Mouse (Mus musculus) brain, embryonic 14.5 days (tissue): ENCODE results near the gene Kxd1.

Experiments
- CTCF ChIP-seq: fragments of 200-500 bp; IDR thresholded peaks from 2 replicates; pipeline ENCODE4 v1.5.1; 2012; ENCODE audit warnings: inconsistent platforms, mild to moderate bottlenecking, moderate library complexity, borderline replicate concordance; ENCODE audit not compliant: insufficient read depth, insufficient read length; ENCODE audit errors: extremely low read depth
- POLR2A ChIP-seq: fragments of 200-500 bp; IDR thresholded peaks from 2 replicates; pipeline ENCODE4 v1.6.1; 2012; ENCODE audit warnings: mild to moderate bottlenecking, inconsistent platforms, borderline replicate concordance; ENCODE audit not compliant: poor library complexity, insufficient read depth, insufficient read length, severe bottlenecking; ENCODE audit errors: extremely low read depth

DNA sequence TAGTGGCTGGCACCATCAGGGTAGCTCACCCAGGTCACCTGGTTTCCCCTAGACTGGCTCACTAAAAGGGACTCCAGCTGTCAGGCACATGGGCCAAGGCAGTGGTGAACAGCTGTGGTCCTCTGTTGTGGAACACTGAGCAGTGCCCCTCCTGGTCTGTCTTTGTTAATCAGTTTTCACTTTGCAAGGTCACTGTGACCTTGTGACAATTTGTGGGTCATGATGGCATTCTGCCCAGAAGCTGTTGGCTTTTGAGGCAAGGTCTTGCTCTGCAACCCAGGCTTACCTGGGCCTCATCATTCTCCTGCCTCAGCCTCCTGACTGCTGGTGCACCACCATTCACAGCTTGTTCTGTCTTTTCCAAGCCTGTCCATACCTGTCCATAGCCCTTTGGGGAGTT lies 42.6 kb upstream of the Kxd1 start:
- TF ChIP-seq CTCF, result no peak
- no peak for TF ChIP-seq POLR2A
